Mouse (Mus musculus) liver, embryonic 14.5 days (tissue): ENCODE results near the gene Brk1. TPM values are rescaled to one million over a fixed set of nuclear protein-coding genes. Genes with fewer than 3 reads are reported as not detected.

Experiments used
- ATAC-seq: fragments of 200-750 bp; cut with Nextera tagmentation; 2 replicates; pipeline ENCODE4 v1.8.0; 2017; ENCODE audit warnings: moderate number of reproducible peaks, mild to moderate bottlenecking, moderate library complexity; ENCODE audit not compliant: insufficient read depth
- DNase-seq, 3 experiments: peaks; one replicate each; pipeline ENCODE4 v3.0.0-alpha.2; 2012 to 2013; ENCODE audit warnings: low read depth in 3 of 3, low spot score in 3 of 3
- H3K27ac ChIP-seq: fragments of 300-500 bp; sonication (generic); 2 replicates; pipeline ENCODE4 v1.5.1; 2014; ENCODE audit warnings: moderate library complexity, mild to moderate bottlenecking, control low read depth, inconsistent platforms
- H3K27me3 ChIP-seq: fragments of 300-500 bp; sonication (generic); 2 replicates; pipeline ENCODE4 v1.6.1; 2014; ENCODE audit warnings: mild to moderate bottlenecking, low read length, moderate library complexity; ENCODE audit not compliant: control insufficient read depth, insufficient read depth
- H3K36me3 ChIP-seq: fragments of 300-500 bp; sonication (generic); replicated peaks from 2 replicates; pipeline ENCODE4 v1.6.1; 2014; ENCODE audit warnings: low read depth; ENCODE audit not compliant: control insufficient read depth, insufficient read depth
- H3K4me1 ChIP-seq, 2 experiments: fragments of 200-500 bp in 1 of 2; fragments of 300-500 bp in 1 of 2; sonication (generic) in 1 of 2; replicated peaks; 2 replicates each; pipeline ENCODE4 v1.6.1; 2012 to 2014; ENCODE audit warnings: antibody characterized with exemption in 1 of 2, inconsistent platforms in 1 of 2, low read length in 1 of 2; ENCODE audit not compliant: control insufficient read depth in 2 of 2, insufficient read depth in 2 of 2
- H3K4me2 ChIP-seq: fragments of 300-500 bp; sonication (generic); 2 replicates; pipeline ENCODE4 v1.6.1; 2014; ENCODE audit warnings: low read depth, mild to moderate bottlenecking, control low read depth, moderate library complexity
- H3K4me3 ChIP-seq, 2 experiments: fragments of 200-500 bp in 1 of 2; fragments of 300-500 bp in 1 of 2; sonication (generic) in 1 of 2; 2 replicates each; pipeline ENCODE4 v1.5.1; 2012 to 2014; ENCODE audit warnings: low read depth in 2 of 2, low read length in 2 of 2, mild to moderate bottlenecking in 2 of 2, control low read depth in 1 of 2, inconsistent platforms in 1 of 2, moderate library complexity in 1 of 2; ENCODE audit not compliant: insufficient read depth in 1 of 2
- H3K9ac ChIP-seq: fragments of 300-500 bp; sonication (generic); replicated peaks from 2 replicates; pipeline ENCODE4 v1.6.1; 2014; ENCODE audit warnings: mild to moderate bottlenecking, control low read depth, moderate library complexity
- H3K9me3 ChIP-seq: fragments of 300-500 bp; sonication (generic); 2 replicates; pipeline ENCODE4 v1.6.1; 2016; ENCODE audit warnings: low read length, mixed read lengths; ENCODE audit not compliant: control insufficient read depth
- CTCF ChIP-seq: IDR thresholded peaks from 2 replicates; pipeline ENCODE4 v1.5.1; 2016; ENCODE audit warnings: antibody characterized with exemption, low read depth, control low read depth
- EP300 ChIP-seq: IDR thresholded peaks from 2 replicates; pipeline ENCODE4 v1.6.1; 2016; ENCODE audit warnings: antibody characterized with exemption, low read depth
- WGBS: fragments of 180-500 bp; shearing (Covaris S2); extraction: QIAGEN DNeasy Blood & Tissue Kit; methylation state at CpG from one replicate; pipeline ENCODE4 v1.1.7; 2014; ENCODE audit not compliant: insufficient replicate concordance; 5-methylcytosine and 5-hydroxymethylcytosine counted together
- polyA plus RNA-seq, 2 experiments: library from polyadenylated mRNA; depleted of rRNA in 1 of 2; stranded (reverse) in 1 of 2; unstranded in 1 of 2; fragments of >200 nt; fragmentation: Nextera tagmentation in 1 of 2; extraction: Ambion mirVana in 1 of 2; gene quantifications; 2 replicates each; pipeline versions ENCODE4 v1.2.1 to v1.2.3; 2012 to 2014

Brk1 gene
- polyA plus RNA-seq, 2 experiments, result 71.1 to 88.8 TPM

DNA sequence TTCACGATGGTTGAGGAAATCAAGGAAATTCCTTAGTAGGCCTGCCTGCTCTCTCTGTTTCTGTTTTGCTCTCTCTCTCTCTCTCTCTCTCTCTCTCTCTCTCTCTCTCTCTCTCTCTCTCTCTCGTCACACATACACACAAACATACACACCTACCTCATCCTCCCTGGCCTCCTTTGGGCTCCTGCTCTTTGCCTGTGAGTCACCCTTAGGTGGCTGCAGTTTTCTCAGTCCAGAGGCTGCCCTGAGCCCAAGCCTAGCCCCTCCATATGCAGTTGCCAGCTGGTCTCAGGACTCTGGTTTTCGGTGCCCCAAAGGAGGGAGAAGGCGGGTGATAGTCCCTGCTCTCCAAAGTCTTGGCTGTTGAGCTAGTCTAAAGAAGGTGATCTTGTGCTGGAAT lies 38.4 kb downstream of the Brk1 start:
- 64% methylated on average over 4 of the region's 4 CpGs for WGBS
- no peak overlapping the region for H3K4me2 ChIP-seq
- no peak overlapping the region for H3K27ac ChIP-seq
- no peaks in the 10 kb centered on the region for H3K9me3 ChIP-seq
- no peak overlapping the region for H3K9ac ChIP-seq
- H3K27me3 ChIP-seq, result no peaks in the 10 kb centered on the region
- ATAC-seq (no peak), DNase-seq (no peak)
- H3K4me3 ChIP-seq, result no peak overlapping the region
- TF ChIP-seq EP300 (no peak), CTCF (no peak)
- H3K4me1 ChIP-seq, result peaks cover 6 to 15% of the 10 kb centered on the region in 2 experiments
- no peaks in the 10 kb centered on the region; the same call in 1 of the 2 replicates for H3K36me3 ChIP-seq

DNA sequence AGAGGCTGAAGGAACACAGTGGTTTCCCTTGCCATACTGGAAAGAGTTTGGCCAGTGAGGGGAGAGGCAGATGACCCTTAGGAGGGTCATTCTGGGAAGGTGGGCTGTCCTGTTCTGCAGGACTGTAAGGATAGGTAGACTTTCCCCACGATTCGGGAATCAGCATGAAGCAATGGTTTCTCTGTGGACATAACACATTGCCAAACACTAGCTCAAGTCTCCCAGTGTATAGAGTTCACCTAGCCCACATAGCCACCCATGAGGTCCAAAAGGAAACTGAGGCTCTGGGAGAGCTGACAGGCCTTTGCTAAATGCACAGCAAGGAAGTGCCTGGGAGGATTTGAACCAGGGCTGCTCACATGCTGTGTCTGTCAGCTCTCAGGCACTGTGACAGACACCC lies 39.4 kb downstream of the Brk1 start:
- Histone ChIP-seq H3K9me3 (no peaks in the 10 kb centered on the region), H3K27me3 (no peaks in the 10 kb centered on the region), H3K27ac (no peak overlapping the region), H3K4me1 (peaks cover 6 to 13% of the 10 kb centered on the region in 2 experiments), H3K36me3 (no peaks in the 10 kb centered on the region; the same call in 1 of the 2 replicates), H3K4me3 (no peak overlapping the region), H3K4me2 (no peak overlapping the region), H3K9ac (no peak overlapping the region)
- ATAC-seq, result no peak
- TF ChIP-seq CTCF, result no peak
- TF ChIP-seq EP300, result no peak
- 60% methylated on average over 2 of the region's 2 CpGs for WGBS
- no peak for DNase-seq

DNA sequence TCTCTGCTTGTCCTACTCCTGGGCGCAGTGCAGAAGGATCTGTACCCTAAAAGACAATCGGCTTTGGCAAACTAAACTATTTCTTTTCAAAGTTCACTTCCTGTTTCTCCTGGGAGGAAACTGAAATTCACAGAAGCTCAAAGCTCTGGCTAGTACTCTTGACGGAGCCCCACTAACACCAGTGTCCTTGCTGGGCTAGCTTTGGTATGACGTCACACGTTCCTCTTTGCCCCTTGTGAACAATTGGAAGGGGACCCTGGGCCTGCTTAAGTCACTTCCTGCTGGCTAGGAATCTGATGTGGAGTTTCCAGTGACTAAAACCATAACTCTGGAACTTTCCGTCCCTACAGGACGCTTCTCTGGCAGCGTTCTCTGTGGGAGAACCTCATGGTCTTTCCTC lies 40.2 kb downstream of the Brk1 start:
- WGBS, result 53% methylated on average over 8 of the region's 8 CpGs
- TF ChIP-seq EP300 (no peak), CTCF (no peak)
- Histone ChIP-seq H3K27me3 (no peaks in the 10 kb centered on the region), H3K4me2 (no peak overlapping the region), H3K9me3 (no peaks in the 10 kb centered on the region), H3K9ac (no peak overlapping the region), H3K4me1 (peaks cover 6 to 11% of the 10 kb centered on the region in 2 experiments), H3K36me3 (no peaks in the 10 kb centered on the region; the same call in 1 of the 2 replicates), H3K27ac (no peak overlapping the region), H3K4me3 (no peak overlapping the region)
- ATAC-seq (no peak), DNase-seq (no peak)

DNA sequence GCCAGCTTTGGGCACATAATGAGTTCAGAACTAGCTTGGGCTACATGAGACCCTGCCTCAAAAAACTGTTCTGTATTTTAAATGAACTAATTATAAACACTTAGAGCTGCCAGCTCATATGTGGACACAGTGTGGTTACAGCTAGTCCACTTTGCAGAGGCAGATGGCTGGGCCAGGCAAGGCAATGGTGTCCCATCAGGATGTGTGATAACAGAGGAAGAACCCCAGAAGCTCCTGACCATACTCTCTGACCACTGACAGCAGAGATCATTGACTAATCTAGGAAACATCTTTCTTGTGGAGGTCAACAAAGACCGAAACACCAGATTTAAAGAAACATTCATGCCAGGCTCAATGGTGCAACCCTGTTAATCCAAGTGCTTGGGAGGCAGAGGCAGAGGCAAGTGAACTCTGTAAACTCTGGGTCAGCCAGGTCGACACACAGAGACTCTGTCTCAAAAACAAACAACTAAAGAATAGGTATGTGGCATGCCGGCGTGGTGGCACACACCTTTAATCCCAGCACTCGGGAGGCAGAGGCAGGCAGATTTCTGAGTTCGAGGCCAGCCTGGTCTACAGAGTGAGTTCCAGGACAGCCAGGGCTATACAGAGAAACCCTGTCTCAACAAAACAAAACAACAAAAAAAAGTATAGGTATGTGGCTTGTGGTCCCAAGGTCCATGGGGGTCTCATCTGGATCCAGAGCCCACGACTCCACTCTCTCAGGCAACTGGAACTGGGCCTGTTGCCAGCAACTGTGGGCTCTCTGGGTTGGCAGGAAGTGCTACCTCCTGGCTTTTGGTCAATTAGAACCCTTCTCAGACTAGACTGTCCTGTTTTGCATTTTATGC lies 45.0 kb downstream of the Brk1 start:
- no peaks in the 10 kb centered on the region for H3K9me3 ChIP-seq
- DNase-seq, result no peak
- H3K4me2 ChIP-seq, result no peak overlapping the region
- H3K36me3 ChIP-seq, result no peaks in the 10 kb centered on the region; the same call in 1 of the 2 replicates
- H3K4me1 ChIP-seq, result peaks cover 10 to 17% of the 10 kb centered on the region in 2 experiments
- H3K27ac ChIP-seq, result no peak overlapping the region
- no peak overlapping the region for H3K4me3 ChIP-seq
- TF ChIP-seq CTCF, result no peak
- TF ChIP-seq EP300, result no peak
- H3K27me3 ChIP-seq, result no peaks in the 10 kb centered on the region
- no peak for ATAC-seq
- 66% methylated on average over 7 of the region's 7 CpGs for WGBS
- H3K9ac ChIP-seq, result no peak overlapping the region

DNA sequence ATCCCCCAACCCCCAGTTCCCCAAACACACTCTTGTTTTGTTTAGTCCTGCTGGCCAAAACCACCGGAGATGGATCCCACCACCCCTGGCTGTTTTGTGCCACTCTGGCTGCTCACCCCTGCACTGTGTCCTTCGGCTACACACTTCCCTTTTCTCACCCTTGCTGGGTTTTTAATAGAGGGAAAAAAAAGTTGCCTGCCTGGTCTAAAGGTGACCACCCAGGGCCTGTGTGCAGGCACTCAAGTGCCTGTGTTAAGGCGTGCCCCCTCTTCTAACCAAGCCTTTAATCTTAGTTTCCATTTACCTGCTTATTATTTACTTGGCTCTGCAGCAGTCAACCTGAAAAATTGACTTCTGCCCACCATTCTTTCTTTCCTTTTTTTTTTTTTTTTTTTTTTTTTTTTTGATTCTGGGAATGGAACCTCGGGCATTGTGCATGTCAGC lies 45.6 kb downstream of the Brk1 start:
- DNase-seq (no peak), ATAC-seq (no peak)
- Histone ChIP-seq H3K9ac (no peak overlapping the region), H3K4me2 (no peak overlapping the region), H3K4me3 (no peak overlapping the region), H3K36me3 (no peaks in the 10 kb centered on the region; the same call in 1 of the 2 replicates), H3K27ac (no peak overlapping the region), H3K9me3 (no peaks in the 10 kb centered on the region), H3K27me3 (no peaks in the 10 kb centered on the region), H3K4me1 (peaks cover 10 to 18% of the 10 kb centered on the region in 2 experiments)
- WGBS, result 44% methylated on average over 4 of the region's 4 CpGs
- no peak for TF ChIP-seq CTCF
- no peak for TF ChIP-seq EP300
